8 mouse cellular contexts compared by ENCODE assay signal in genomic region chr2:119166901-119167865, GRCm38 (mm10). TPM values are rescaled to one million over a fixed set of nuclear protein-coding genes. Genes with fewer than 3 reads are reported as not detected.
DNase-seq lines count a peak whose midpoint lies in the region; ATAC-seq and TF ChIP-seq lines count a peak whose summit lies in the region.

Gene Gchfr, plus strand, starts transcription at chr2:119167773.

- H3K79me2 ChIP-seq in heart, adult 2 months (replicated peaks; ENCODE audit: control insufficient read depth, insufficient read depth, low read length): no peaks in the 10 kb centered on the region

- peak within 1 kb of the TSS; percentile 53 for H3K4me3 ChIP-seq in heart, adult 2 months
- peak within 1 kb of the TSS; percentile 58 for H3K4me3 ChIP-seq in liver, postnatal 0 days (ENCODE audit: low read depth, low read length)
- peak within 1 kb of the TSS; percentile 45 for H3K4me3 ChIP-seq in neural tube, embryonic 11.5 days (ENCODE audit: low read depth, low read length)

- peak within 1 kb of the TSS; percentile 79 for H3K4me2 ChIP-seq in liver, postnatal 0 days (ENCODE audit: low read depth, low read length)
- H3K4me2 ChIP-seq in neural tube, embryonic 11.5 days (ENCODE audit: low read depth): peak within 1 kb of the TSS; percentile 98

- intact Hi-C loops in heart, adult 2 months (cut with DNase I): loop anchor here (2.0 kb wide), 1 partner anchor 22 kb away; no protein-coding TSS in a partner anchor

- WGBS in heart, adult 2 months: under 1% methylated on average over 60 of the region's 60 CpGs
- WGBS in liver, postnatal 0 days (ENCODE audit: insufficient replicate concordance): 1% methylated on average over 60 of the region's 60 CpGs
- under 1% methylated on average over 53 of the region's 60 CpGs for WGBS in neural tube, embryonic 11.5 days

- H3K9ac ChIP-seq in heart, adult 2 months (ENCODE audit: low read depth, low read length): peak within 1 kb of the TSS; percentile 60
- peak within 1 kb of the TSS; percentile 74 for H3K9ac ChIP-seq in liver, postnatal 0 days (replicated peaks)
- H3K9ac ChIP-seq in neural tube, embryonic 11.5 days (ENCODE audit: low read length): peak within 1 kb of the TSS; percentile 49; the same call in 1 of the 2 replicates

- peaks cover 5% of the 10 kb centered on the region for H3K4me1 ChIP-seq in heart, adult 2 months (ENCODE audit: control insufficient read depth, insufficient read depth, low read length)
- peaks cover 25% of the 10 kb centered on the region for H3K4me1 ChIP-seq in liver, postnatal 0 days (ENCODE audit: insufficient read depth)
- 0 out of 2 replicates have a peak, but pooled peaks cover 3% of the 10 kb centered on the region for H3K4me1 ChIP-seq in neural tube, embryonic 11.5 days (ENCODE audit: control insufficient read depth, insufficient read depth, low read length)

- peak; percentile 56 for TF ChIP-seq CTCF in heart, adult 2 months (IDR thresholded peaks at IDR 0.05)
- peak; percentile 39 for TF ChIP-seq CTCF in liver, postnatal 0 days (IDR thresholded peaks at IDR 0.05; ENCODE audit: low read depth)

- H3K27me3 ChIP-seq in heart, adult 2 months (ENCODE audit: control insufficient read depth, insufficient read depth, low read length): no peaks in the 10 kb centered on the region
- H3K27me3 ChIP-seq in liver, postnatal 0 days (ENCODE audit: insufficient read depth, low read length): no peaks in the 10 kb centered on the region
- peaks cover 22% of the 10 kb centered on the region for H3K27me3 ChIP-seq in neural tube, embryonic 11.5 days (ENCODE audit: control insufficient read depth, insufficient read depth, low read length)

- no peaks in the 10 kb centered on the region for H3K36me3 ChIP-seq in heart, adult 2 months (ENCODE audit: control insufficient read depth, insufficient read depth, low read length)
- peaks cover 6% of the 10 kb centered on the region for H3K36me3 ChIP-seq in liver, postnatal 0 days (replicated peaks; ENCODE audit: insufficient read depth, low read length)
- H3K36me3 ChIP-seq in neural tube, embryonic 11.5 days (ENCODE audit: control insufficient read depth, insufficient read depth, low read length): no peaks in the 10 kb centered on the region; the same call in 1 of the 2 replicates

- TF ChIP-seq POLR2A in heart, adult 2 months (IDR thresholded peaks at IDR 0.05; ENCODE audit: insufficient read depth, low read depth, low read length): no peak

- DNase-seq in adrenal gland, adult 18-20 months (ENCODE audit: low spot score in 2 of 2): peak; percentile 70 to 76
- peak; percentile 65 for DNase-seq in embryo, embryonic 9.5 days (ENCODE audit: extremely low spot score)
- peak; percentile 79 to 83 for DNase-seq in heart, adult 2 months
- peak; percentile 86 for DNase-seq in kidney, adult 11 months
- peak; percentile 84 for DNase-seq in liver, postnatal 0 days
- peak; percentile 80 for DNase-seq in neural tube, embryonic 11.5 days (ENCODE audit: low spot score)
- peak; percentile 73 for DNase-seq in urinary bladder, postnatal 14 days (ENCODE audit: low spot score)

- TF ChIP-seq EP300 in heart, adult 2 months (IDR thresholded peaks at IDR 0.05; ENCODE audit: insufficient read depth, low read depth, low read length): no peak
- no peak for TF ChIP-seq EP300 in liver, postnatal 0 days (IDR thresholded peaks at IDR 0.05; ENCODE audit: low read depth)

- H3K9me3 ChIP-seq in liver, postnatal 0 days (ENCODE audit: low read length): no peaks in the 10 kb centered on the region
- no peaks in the 10 kb centered on the region for H3K9me3 ChIP-seq in neural tube, embryonic 11.5 days (ENCODE audit: control insufficient read depth, low read length)

- ATAC-seq in CD4-positive, CD25-positive, alpha-beta regulatory T cell, adult 4 months: peak; percentile 63
- ATAC-seq in liver, postnatal 0 days: peak; percentile 93
- peak; percentile 84 for ATAC-seq in neural tube, embryonic 11.5 days (ENCODE audit: insufficient read depth, low FRiP score, low TSS enrichment)

- no peak within 1 kb of the TSS; the same call in 1 of the 2 replicates for H3K27ac ChIP-seq in heart, adult 2 months
- peak within 1 kb of the TSS; percentile 86 for H3K27ac ChIP-seq in liver, postnatal 0 days (ENCODE audit: low read depth)
- no peak within 1 kb of the TSS for H3K27ac ChIP-seq in neural tube, embryonic 11.5 days (ENCODE audit: low read depth, low read length)

RNA-seq across cellular contexts. Expression of gene Gchfr, which starts in this region (rescaled TPM):
- not detected for polyA plus RNA-seq in CD4-positive, CD25-positive, alpha-beta regulatory T cell, adult 4 months (2017; shearing (Covaris generic))
- 10 to 100 TPM; 24.3 to 26.0 TPM for total RNA-seq in adrenal gland, adult 18-20 months (2021)
- total RNA-seq in heart, adult 2 months (2021): 10 to 100 TPM in 1 of 2 experiments, 1 to 10 TPM in 1; 8.0 to 10.2 TPM
- polyA plus RNA-seq in heart, adult 2 months (2012; rRNA removed): 19.3 and 28.8 TPM in 2 replicates
- 263 and 271 TPM in 2 replicates for polyA plus RNA-seq in liver, postnatal 0 days (2015; fragmentation: Nextera tagmentation; extraction: Ambion mirVana)
- polyA plus RNA-seq in neural tube, embryonic 11.5 days (2014; fragmentation: Nextera tagmentation; extraction: Ambion mirVana): 3.2 and 3.7 TPM in 2 replicates

Comparison
In these comparisons a context has a peak if more than half of its experiments do, and no peak if none do; other contexts are left out.
1. Peak in ATAC-seq in CD4-positive, CD25-positive, alpha-beta regulatory T cell, adult 4 months; RNA of the gene not detected or under 1 TPM.